Mouse (Mus musculus): ENCODE measurements around the gene Azi2.

The Azi2 gene

DNA sequence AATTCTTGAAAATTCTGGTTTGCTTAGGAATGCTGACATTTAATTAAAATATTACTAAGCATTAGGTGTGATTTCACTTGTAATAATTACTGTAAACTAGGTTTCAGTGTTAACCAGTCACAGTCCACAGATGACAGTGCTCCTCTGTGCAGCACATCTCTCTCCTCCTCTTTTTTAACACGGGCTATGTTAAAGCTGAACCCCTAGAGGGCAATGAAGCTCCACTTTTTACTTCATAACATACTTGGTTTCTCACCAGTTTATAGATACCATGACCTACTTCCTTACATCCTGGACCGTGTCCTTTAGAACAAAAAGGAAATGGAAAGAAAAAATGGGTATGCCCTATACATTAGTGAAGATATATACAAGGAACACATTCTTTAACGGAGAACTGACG lies 59.1 kb downstream of the Azi2 start:
- peak; percentile 84 for DNase-seq

DNA sequence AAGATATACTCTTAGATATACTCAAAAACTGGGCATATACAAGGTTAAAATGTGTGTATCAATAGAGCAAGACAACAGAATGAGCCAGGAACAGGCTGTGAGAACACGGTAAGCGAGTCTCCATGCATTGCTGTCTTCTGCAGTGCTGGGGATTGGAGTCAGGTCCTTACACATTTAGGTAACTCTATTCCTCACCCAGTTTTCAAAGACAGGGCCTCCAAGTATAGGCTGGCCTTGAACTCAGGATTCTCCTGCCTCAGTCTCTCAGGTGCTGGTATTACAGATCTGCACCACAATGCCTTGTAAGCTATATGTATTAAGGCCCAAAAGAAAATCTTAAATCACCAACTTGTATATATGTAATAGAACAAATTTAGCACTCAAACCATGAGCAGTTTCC lies 60.2 kb downstream of the Azi2 start:
- DNase-seq = no peak

DNA sequence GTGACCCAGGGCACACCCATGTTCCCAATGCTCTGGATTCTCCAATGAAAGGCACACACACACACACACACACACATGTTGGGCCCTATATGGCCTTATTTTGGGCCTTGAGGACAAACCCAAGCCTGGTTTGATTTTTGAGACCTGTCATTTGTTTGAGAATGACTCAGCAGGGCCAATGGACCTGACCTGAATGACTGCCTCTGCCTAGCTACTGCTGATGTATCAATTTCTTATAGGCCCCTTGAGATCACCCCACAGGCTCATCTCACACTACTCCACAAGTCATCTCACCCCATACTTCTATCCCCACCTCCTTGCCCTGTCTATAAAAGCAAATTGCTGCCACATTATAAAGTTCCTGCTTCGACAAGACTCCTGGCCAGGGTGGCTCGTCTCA lies 61.5 kb downstream of the Azi2 start:
- no peak for DNase-seq

GRCm38 (mm10) chr9:118108527-118109011 lies 68.3 kb downstream of the Azi2 start:
- no peak for DNase-seq

GRCm38 (mm10) chr9:118109697-118110359 lies 69.5 kb downstream of the Azi2 start:
- DNase-seq = no peak

GRCm38 (mm10) chr9:118110360-118110710 lies 70.0 kb downstream of the Azi2 start:
- no peak for DNase-seq

All from cerebellum, adult 9-10 months (tissue).